8 mouse cellular contexts compared by ENCODE assay signal in the genomic region with DNA sequence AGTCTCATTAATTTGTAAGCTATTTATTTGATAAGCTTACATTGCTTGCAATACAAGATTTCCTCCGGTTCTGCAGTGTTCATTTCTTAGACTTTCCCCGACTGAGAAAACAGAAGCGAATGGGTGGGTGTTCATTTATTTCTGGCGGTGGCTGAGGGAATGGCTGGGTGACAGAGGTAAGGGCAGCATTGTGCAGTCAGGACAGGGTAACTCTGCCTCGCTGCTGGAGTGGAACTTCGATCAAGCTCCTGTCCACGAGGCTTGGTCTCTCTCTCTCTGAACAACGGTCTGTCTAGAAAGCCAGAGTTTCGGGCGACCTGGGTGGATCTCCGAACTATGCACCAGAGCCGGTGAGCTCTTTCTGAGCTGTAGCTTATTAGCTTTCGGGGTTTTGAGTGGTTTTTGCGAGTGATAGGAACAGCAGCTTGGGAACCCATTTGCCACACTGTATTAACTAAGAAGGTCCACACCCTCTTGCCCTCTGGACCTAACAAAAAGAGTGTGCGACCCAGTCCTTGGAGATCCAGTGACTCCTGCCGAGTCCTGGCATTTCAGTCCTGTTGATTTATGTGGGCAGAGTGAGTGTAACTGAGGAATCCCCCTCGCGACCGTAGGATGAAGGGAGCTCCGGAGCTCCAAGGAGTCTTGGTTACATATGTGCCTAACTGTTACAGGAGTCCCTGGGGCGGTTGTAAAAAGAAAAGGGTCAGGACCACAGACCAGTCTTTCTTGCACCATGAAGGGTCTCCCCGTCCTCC. TPM values are rescaled to one million over a fixed set of nuclear protein-coding genes. Genes with fewer than 3 reads are reported as not detected.
A peak's percentile ranks its signal among the peaks of the same experiment; 100 is the strongest.
DNase-seq lines count a peak whose midpoint lies in the region; ATAC-seq and TF ChIP-seq lines count a peak whose summit lies in the region.

No protein-coding gene starts in this region.

- no peak for TF ChIP-seq CTCF in cerebellum, adult 2 months (IDR thresholded peaks at IDR 0.05; ENCODE audit: borderline replicate concordance, insufficient read depth, low read depth, low read length)

- ATAC-seq in limb, embryonic 11.5 days (ENCODE audit: insufficient number of reproducible peaks, low FRiP score, low TSS enrichment, low read depth) = peak; percentile 45; the same call in 1 of the 2 replicates
- peak; percentile 47 for ATAC-seq in neural tube, embryonic 13.5 days (ENCODE audit: low read depth)

- no peak overlapping the region for H3K27ac ChIP-seq in cerebellum, adult 2 months (ENCODE audit: insufficient read depth, low read length)
- no peak overlapping the region for H3K27ac ChIP-seq in limb, embryonic 11.5 days (replicated peaks; ENCODE audit: low read depth, low read length)
- no peak overlapping the region for H3K27ac ChIP-seq in neural tube, embryonic 13.5 days (replicated peaks)

- no peaks in the 10 kb centered on the region for H3K27me3 ChIP-seq in cerebellum, adult 2 months (ENCODE audit: control insufficient read depth, insufficient read depth, low read length)
- no peaks in the 10 kb centered on the region; the same call in 1 of the 2 replicates for H3K27me3 ChIP-seq in limb, embryonic 11.5 days (ENCODE audit: control insufficient read depth, insufficient read depth, low read length)
- peaks cover 23% of the 10 kb centered on the region for H3K27me3 ChIP-seq in neural tube, embryonic 13.5 days

- no peaks in the 10 kb centered on the region for H3K9me3 ChIP-seq in limb, embryonic 11.5 days (ENCODE audit: control insufficient read depth, low read length)
- no peaks in the 10 kb centered on the region for H3K9me3 ChIP-seq in neural tube, embryonic 13.5 days

- peak overlapping the region; percentile 67 for H3K4me2 ChIP-seq in limb, embryonic 11.5 days (ENCODE audit: low read depth, severe bottlenecking)
- H3K4me2 ChIP-seq in neural tube, embryonic 13.5 days = peak overlapping the region; percentile 90

- H3K9ac ChIP-seq in limb, embryonic 11.5 days (ENCODE audit: low read length) = peak overlapping the region; percentile 61
- H3K9ac ChIP-seq in neural tube, embryonic 13.5 days = peak overlapping the region; percentile 72

- H3K36me3 ChIP-seq in limb, embryonic 11.5 days (ENCODE audit: control insufficient read depth, insufficient read depth, low read length) = no peaks in the 10 kb centered on the region
- no peaks in the 10 kb centered on the region for H3K36me3 ChIP-seq in neural tube, embryonic 13.5 days

- 12% methylated on average over 22 of the region's 22 CpGs for WGBS in cerebellum, adult 2 months
- WGBS in limb, embryonic 11.5 days = 19% methylated on average over 22 of the region's 22 CpGs
- WGBS in neural tube, embryonic 13.5 days = 19% methylated on average over 22 of the region's 22 CpGs

- TF ChIP-seq POLR2A in cerebellum, adult 2 months (IDR thresholded peaks at IDR 0.05; ENCODE audit: borderline replicate concordance, insufficient read depth, low read length) = no peak

- H3K4me3 ChIP-seq in cerebellum, adult 2 months (replicated peaks; ENCODE audit: insufficient read depth, low read depth, low read length) = peak overlapping the region; percentile 42
- H3K4me3 ChIP-seq in limb, embryonic 11.5 days (ENCODE audit: low read depth, low read length) = peak overlapping the region; percentile 48
- H3K4me3 ChIP-seq in neural tube, embryonic 13.5 days = peak overlapping the region; percentile 50

- no peak for DNase-seq in cerebellum, adult 2 months
- DNase-seq in cerebellum, postnatal 14 days = no peak
- DNase-seq in urinary bladder, postnatal 25 days (ENCODE audit: low spot score) = peak; percentile 12
- DNase-seq in urinary bladder, adult 2 months (ENCODE audit: low spot score) = no peak
- DNase-seq in limb, embryonic 11.5 days (ENCODE audit: low spot score) = no peak
- no peak for DNase-seq in ovary, postnatal 10 days (ENCODE audit: low spot score)
- no peak for DNase-seq in thymus, adult 18-20 months

- no peaks in the 10 kb centered on the region for H3K4me1 ChIP-seq in cerebellum, adult 2 months (ENCODE audit: control insufficient read depth, insufficient read depth, low read length)
- no peaks in the 10 kb centered on the region for H3K4me1 ChIP-seq in limb, embryonic 11.5 days (ENCODE audit: control insufficient read depth, insufficient read depth, low read length)
- peaks cover 16% of the 10 kb centered on the region for H3K4me1 ChIP-seq in neural tube, embryonic 13.5 days (replicated peaks)

RNA-seq across cellular contexts. Expression of a gene that starts 0.5 kb away (rescaled TPM):
- 12.2 and 15.0 TPM in 2 replicates for polyA plus RNA-seq in cerebellum, adult 2 months (2012; rRNA removed)
- polyA plus RNA-seq in urinary bladder, adult 2 months (2012; rRNA removed) = 28.4 and 28.6 TPM in 2 replicates
- 2.4 and 3.1 TPM in 2 replicates for polyA plus RNA-seq in limb, embryonic 11.5 days (2014; fragmentation: Nextera tagmentation; extraction: Ambion mirVana)
- polyA plus RNA-seq in neural tube, embryonic 13.5 days (2015; fragmentation: Nextera tagmentation; extraction: Ambion mirVana) = 1.8 and 2.5 TPM in 2 replicates

RNA-seq across cellular contexts. Expression of a gene that starts 54.6 kb away (rescaled TPM):
- not detected in 2 replicates for polyA plus RNA-seq in cerebellum, adult 2 months (2012; rRNA removed)
- polyA plus RNA-seq in urinary bladder, adult 2 months (2012; rRNA removed) = not detected in 2 replicates
- polyA plus RNA-seq in limb, embryonic 11.5 days (2014; fragmentation: Nextera tagmentation; extraction: Ambion mirVana) = not detected in 2 replicates
- not detected in 2 replicates for polyA plus RNA-seq in neural tube, embryonic 13.5 days (2015; fragmentation: Nextera tagmentation; extraction: Ambion mirVana)
